Mouse (Mus musculus) neural tube, embryonic 14.5 days (tissue): ENCODE results near the gene Ispd. TPM values are rescaled to one million over a fixed set of nuclear protein-coding genes. Genes with fewer than 3 reads are reported as not detected.

Experiments used
- ATAC-seq: fragments of 200-750 bp; cut with Nextera tagmentation; 2 replicates; pipeline ENCODE4 v1.8.0; 2017; ENCODE audit warnings: low read depth, mild to moderate bottlenecking, moderate TSS enrichment, moderate library complexity
- H3K27ac ChIP-seq: fragments of 300-500 bp; sonication (generic); 2 replicates; pipeline ENCODE4 v1.5.1; 2014; ENCODE audit warnings: low read depth, mild to moderate bottlenecking, control low read depth, low read length, moderate library complexity, mixed read lengths
- H3K27me3 ChIP-seq: fragments of 300-500 bp; sonication (generic); 2 replicates; pipeline ENCODE4 v1.6.1; 2014; ENCODE audit warnings: low read length; ENCODE audit not compliant: control insufficient read depth, insufficient read depth
- H3K36me3 ChIP-seq: fragments of 300-500 bp; sonication (generic); 2 replicates; pipeline ENCODE4 v1.6.1; 2014; ENCODE audit warnings: low read length, mixed read lengths; ENCODE audit not compliant: control insufficient read depth, insufficient read depth
- H3K4me1 ChIP-seq: fragments of 300-500 bp; sonication (generic); 2 replicates; pipeline ENCODE4 v1.6.1; 2014; ENCODE audit warnings: low read length; ENCODE audit not compliant: control insufficient read depth, insufficient read depth
- H3K4me2 ChIP-seq: fragments of 300-500 bp; sonication (generic); 2 replicates; pipeline ENCODE4 v1.6.1; 2014; ENCODE audit warnings: mild to moderate bottlenecking, low read depth, low read length, control low read depth
- H3K4me3 ChIP-seq: fragments of 300-500 bp; sonication (generic); 2 replicates; pipeline ENCODE4 v1.5.1; 2014; ENCODE audit warnings: low read depth, low read length, control low read depth, mixed read lengths
- H3K9ac ChIP-seq: fragments of 300-500 bp; sonication (generic); replicated peaks from 2 replicates; pipeline ENCODE4 v1.6.1; 2014; ENCODE audit warnings: low read depth, mild to moderate bottlenecking, control low read depth, low read length, mixed read lengths
- H3K9me3 ChIP-seq: fragments of 300-500 bp; sonication (generic); 2 replicates; pipeline ENCODE4 v1.6.1; 2016; ENCODE audit warnings: low read length; ENCODE audit not compliant: control insufficient read depth
- WGBS: fragments of 180-500 bp; shearing (Covaris S2); extraction: QIAGEN DNeasy Blood & Tissue Kit; methylation state at CpG from one replicate; pipeline ENCODE4 v1.1.7; 2014; 5-methylcytosine and 5-hydroxymethylcytosine counted together
- polyA plus RNA-seq: library from polyadenylated mRNA; unstranded; fragments of >200 nt; fragmentation: Nextera tagmentation; extraction: Ambion mirVana; gene quantifications from 2 replicates; pipeline ENCODE4 v1.2.1, GENCODE M21; 2014

The Ispd gene
- polyA plus RNA-seq, 1 experiment from 2014 or later = 18.0 TPM

- no peak for ATAC-seq
- H3K36me3 ChIP-seq = no peaks in the 10 kb centered on the region
- H3K9me3 ChIP-seq = no peaks in the 10 kb centered on the region
- H3K4me2 ChIP-seq = no peak overlapping the region
- no peaks in the 10 kb centered on the region for H3K4me1 ChIP-seq
- 89% methylated on average over 4 of the region's 4 CpGs for WGBS
- H3K27me3 ChIP-seq = no peaks in the 10 kb centered on the region
- H3K9ac ChIP-seq = no peak overlapping the region
- no peak overlapping the region for H3K27ac ChIP-seq
- H3K4me3 ChIP-seq = no peak overlapping the region
Observed at GRCm38 (mm10) chr12:36570414-36571095, 189.3 kb downstream of the Ispd start.

GRCm38 (mm10) chr12:36584828-36585227 is 203.6 kb downstream of the Ispd start:
- no peaks in the 10 kb centered on the region for H3K36me3 ChIP-seq
- H3K4me2 ChIP-seq = no peak overlapping the region
- H3K9me3 ChIP-seq = no peaks in the 10 kb centered on the region
- no peak for ATAC-seq
- H3K27me3 ChIP-seq = no peaks in the 10 kb centered on the region
- 70% methylated on average over 3 of the region's 3 CpGs for WGBS
- no peak overlapping the region for H3K9ac ChIP-seq
- no peaks in the 10 kb centered on the region for H3K4me1 ChIP-seq
- no peak overlapping the region for H3K4me3 ChIP-seq
- no peak overlapping the region for H3K27ac ChIP-seq

DNA sequence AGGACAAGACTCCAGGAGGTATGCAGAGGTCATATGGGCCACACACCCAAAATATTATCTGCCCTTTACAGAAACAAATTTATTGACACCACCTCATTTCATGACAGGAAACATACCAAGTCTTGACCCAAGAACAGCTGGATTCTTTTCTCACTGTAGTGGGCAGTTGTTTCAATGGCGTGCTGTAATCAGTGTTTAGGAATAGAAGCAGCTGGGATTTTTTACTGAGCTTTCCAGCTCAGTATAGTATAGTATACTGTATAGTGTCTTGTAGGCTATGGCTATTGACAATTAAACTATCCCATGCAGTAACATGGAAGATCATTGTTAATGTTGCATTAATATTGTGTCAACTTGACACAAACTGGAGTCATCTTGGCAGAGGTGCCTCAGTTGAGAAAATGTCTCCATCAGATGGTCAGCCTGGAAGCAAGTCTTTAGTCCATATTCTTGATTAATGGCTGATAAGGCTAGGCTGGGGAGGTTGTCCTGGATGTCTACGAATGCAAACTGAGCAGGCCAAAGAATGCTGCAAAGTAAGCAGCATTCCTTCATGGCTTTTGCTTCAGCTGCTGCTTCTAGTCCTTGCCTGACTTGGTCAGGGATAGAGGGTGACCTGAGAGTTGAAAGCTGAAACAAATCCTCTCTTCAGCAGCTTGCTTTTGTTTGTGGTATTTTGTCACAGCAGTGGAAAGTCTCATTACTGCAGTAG is 216.4 kb downstream of the Ispd start:
- Histone ChIP-seq H3K27ac (no peak overlapping the region), H3K36me3 (no peaks in the 10 kb centered on the region), H3K9me3 (no peaks in the 10 kb centered on the region), H3K4me1 (no peaks in the 10 kb centered on the region), H3K9ac (no peak overlapping the region), H3K27me3 (no peaks in the 10 kb centered on the region), H3K4me2 (no peak overlapping the region), H3K4me3 (no peak overlapping the region)
- no peak for ATAC-seq
- WGBS = 84% methylated on average over 2 of the region's 2 CpGs

DNA sequence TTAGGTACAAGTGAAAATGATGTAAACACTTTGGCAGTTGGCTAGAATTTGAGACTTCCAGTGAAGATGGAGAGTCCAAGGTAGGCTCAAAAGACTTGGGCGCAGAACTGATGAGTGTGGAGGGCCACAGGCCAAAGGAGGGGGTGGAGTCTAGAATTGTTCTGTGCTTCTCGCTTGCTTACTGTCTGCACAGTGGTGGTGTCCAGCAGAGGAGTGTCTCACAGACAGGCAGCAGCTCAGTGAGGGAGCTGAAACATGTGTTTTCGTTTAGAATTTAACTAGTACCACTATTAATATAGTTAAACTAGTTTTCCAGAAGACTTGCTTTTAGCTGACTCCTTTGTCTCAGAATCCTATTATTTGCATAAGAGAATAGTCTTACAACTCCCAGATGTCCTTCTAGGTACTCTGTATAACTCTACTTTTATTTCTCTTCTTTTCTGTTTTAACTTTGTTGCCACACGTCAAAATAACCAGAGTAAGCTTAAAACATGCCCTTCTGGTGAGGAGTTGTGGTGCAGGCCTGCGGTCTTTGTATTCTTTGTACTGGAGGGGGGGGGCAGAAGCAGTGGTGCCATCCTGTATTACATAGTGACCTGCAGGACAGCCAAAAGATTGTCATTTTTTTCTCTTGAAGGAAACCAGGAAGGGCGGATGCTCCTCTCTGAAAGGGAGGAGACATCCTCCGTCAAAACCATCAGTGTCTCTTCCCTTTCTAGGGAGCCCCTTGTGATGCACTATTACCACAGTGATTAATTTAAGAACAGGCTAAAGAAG is 240.9 kb downstream of the Ispd start:
- no peak overlapping the region for H3K4me2 ChIP-seq
- H3K9me3 ChIP-seq = no peaks in the 10 kb centered on the region
- H3K4me1 ChIP-seq = no peaks in the 10 kb centered on the region
- no peak overlapping the region for H3K9ac ChIP-seq
- no peak overlapping the region for H3K4me3 ChIP-seq
- H3K36me3 ChIP-seq = no peaks in the 10 kb centered on the region
- 84% methylated on average over 7 of the region's 7 CpGs for WGBS
- H3K27ac ChIP-seq = no peak overlapping the region
- H3K27me3 ChIP-seq = no peaks in the 10 kb centered on the region
- ATAC-seq = no peak

DNA sequence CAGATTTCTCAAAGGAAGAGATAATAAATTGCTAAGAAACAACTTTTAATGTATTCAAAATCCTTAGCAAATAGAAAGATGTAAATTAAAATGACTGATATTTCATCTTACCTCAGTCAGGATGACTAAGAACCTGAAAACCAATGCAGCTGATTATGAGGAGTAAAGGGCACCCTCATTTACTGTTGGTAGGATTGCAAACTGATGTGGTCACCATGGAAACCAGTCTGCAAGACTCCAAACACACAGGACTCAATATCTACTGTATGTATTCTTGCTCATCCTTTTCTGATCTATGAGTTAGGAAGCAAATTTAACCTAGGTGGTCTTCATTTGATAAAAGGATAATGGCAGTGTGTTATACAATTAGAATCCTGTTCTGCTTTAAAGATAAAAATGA is 246.0 kb downstream of the Ispd start:
- no peaks in the 10 kb centered on the region for H3K9me3 ChIP-seq
- no peaks in the 10 kb centered on the region for H3K4me1 ChIP-seq
- no peak for ATAC-seq
- no peaks in the 10 kb centered on the region for H3K36me3 ChIP-seq
- H3K4me3 ChIP-seq = no peak overlapping the region
- no peak overlapping the region for H3K9ac ChIP-seq
- H3K4me2 ChIP-seq = no peak overlapping the region
- H3K27ac ChIP-seq = no peak overlapping the region
- H3K27me3 ChIP-seq = no peaks in the 10 kb centered on the region

GRCm38 (mm10) chr12:36632427-36632826 is 251.2 kb downstream of the Ispd start:
- 86% methylated on average over 1 of the region's 1 CpGs for WGBS
- no peak overlapping the region for H3K9ac ChIP-seq
- ATAC-seq = no peak
- no peak overlapping the region for H3K4me2 ChIP-seq
- H3K4me3 ChIP-seq = no peak overlapping the region
- no peak overlapping the region for H3K27ac ChIP-seq
- H3K4me1 ChIP-seq = no peaks in the 10 kb centered on the region
- H3K36me3 ChIP-seq = no peaks in the 10 kb centered on the region
- no peaks in the 10 kb centered on the region for H3K27me3 ChIP-seq
- no peaks in the 10 kb centered on the region for H3K9me3 ChIP-seq

- no peaks in the 10 kb centered on the region for H3K9me3 ChIP-seq
- ATAC-seq = no peak
- H3K27me3 ChIP-seq = no peaks in the 10 kb centered on the region
- no peak overlapping the region for H3K4me3 ChIP-seq
- no peak overlapping the region for H3K9ac ChIP-seq
- H3K4me2 ChIP-seq = no peak overlapping the region
- H3K4me1 ChIP-seq = no peaks in the 10 kb centered on the region
- H3K36me3 ChIP-seq = no peaks in the 10 kb centered on the region
- H3K27ac ChIP-seq = no peak overlapping the region
- WGBS = 89% methylated on average over 4 of the region's 4 CpGs
Observed at GRCm38 (mm10) chr12:36647514-36647913, 266.3 kb downstream of the Ispd start.

GRCm38 (mm10) chr12:36662496-36662895 is 281.2 kb downstream of the Ispd start:
- Histone ChIP-seq H3K4me2 (no peak overlapping the region), H3K9ac (no peak overlapping the region), H3K4me3 (no peak overlapping the region), H3K27me3 (no peaks in the 10 kb centered on the region), H3K9me3 (no peaks in the 10 kb centered on the region), H3K4me1 (no peaks in the 10 kb centered on the region), H3K36me3 (no peaks in the 10 kb centered on the region), H3K27ac (no peak overlapping the region)
- ATAC-seq = no peak
- 83% methylated on average over 7 of the region's 7 CpGs for WGBS

DNA sequence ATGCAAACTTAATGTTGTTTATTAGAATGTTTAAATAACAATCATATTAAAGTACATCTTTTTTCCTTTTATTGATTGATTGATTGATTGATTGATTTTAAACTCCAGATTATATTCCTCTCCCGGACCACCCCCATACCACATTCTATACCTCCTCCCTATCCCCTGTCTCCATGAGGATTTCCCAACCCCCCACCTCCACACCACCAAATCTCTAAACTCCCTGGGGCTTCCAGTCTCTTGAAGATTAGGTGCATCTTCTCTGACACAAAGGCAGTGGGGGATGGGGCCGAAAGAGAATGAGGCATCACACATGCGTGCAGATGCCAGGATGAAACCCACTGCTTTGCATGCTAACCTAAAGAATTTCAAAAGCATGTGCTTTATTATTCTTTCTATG is 283.5 kb downstream of the Ispd start:
- H3K27me3 ChIP-seq = no peaks in the 10 kb centered on the region
- 74% methylated on average over 3 of the region's 3 CpGs for WGBS
- H3K9me3 ChIP-seq = no peaks in the 10 kb centered on the region
- ATAC-seq = no peak
- H3K4me1 ChIP-seq = no peaks in the 10 kb centered on the region
- no peak overlapping the region for H3K4me3 ChIP-seq
- no peaks in the 10 kb centered on the region for H3K36me3 ChIP-seq
- no peak overlapping the region for H3K4me2 ChIP-seq
- no peak overlapping the region for H3K27ac ChIP-seq
- no peak overlapping the region for H3K9ac ChIP-seq
